Mouse (Mus musculus) layer of hippocampus, postnatal 36 days (tissue): ENCODE data around the gene Taar2. TPM values are rescaled to one million over a fixed set of nuclear protein-coding genes. Genes with fewer than 3 reads are reported as not detected.

Experiments
- DNase-seq, 2 experiments: peaks; one replicate each; pipeline ENCODE4 v3.0.0; 2022
- total RNA-seq, 2 experiments: library from RNA; stranded (reverse); gene quantifications; 2 replicates each; pipeline ENCODE4 v1.2.3; 2021

The Taar2 gene
- not detected for total RNA-seq

- DNase-seq, result no peak
Measured at GRCm38 (mm10) chr10:23938312-23938711, at the start of gene Taar2. Gene Taar2 (plus strand): TSS chr10:23938572.

- no peak for DNase-seq
Measured at GRCm38 (mm10) chr10:23892987-23893386, 45.4 kb upstream of the Taar2 start.

- DNase-seq, result no peak
Measured at GRCm38 (mm10) chr10:23894601-23895349, 43.6 kb upstream of the Taar2 start, which contains the start of gene Vnn1. Gene Vnn1 (plus strand): TSS chr10:23894688.

GRCm38 (mm10) chr10:23895376-23895775 is 43.0 kb upstream of the Taar2 start:
- DNase-seq, result no peak

GRCm38 (mm10) chr10:23901119-23901518 is 37.3 kb upstream of the Taar2 start:
- DNase-seq, result no peak

GRCm38 (mm10) chr10:23905661-23906060 is 32.7 kb upstream of the Taar2 start:
- DNase-seq, result no peak

- no peak for DNase-seq
Measured at GRCm38 (mm10) chr10:23920056-23920455, 18.3 kb upstream of the Taar2 start, which contains the start of gene Taar1. Gene Taar1 (plus strand): TSS chr10:23920356.

GRCm38 (mm10) chr10:23922468-23922867 is 15.9 kb upstream of the Taar2 start:
- no peak for DNase-seq

- DNase-seq, result no peak
Measured at GRCm38 (mm10) chr10:23923941-23924340, 14.4 kb upstream of the Taar2 start.

- no peak for DNase-seq
Measured at GRCm38 (mm10) chr10:23937613-23938012, 759 bp upstream of the Taar2 start.

GRCm38 (mm10) chr10:23942465-23942864 is 4.1 kb downstream of the Taar2 start:
- DNase-seq, result no peak

- DNase-seq, result no peak
Measured at GRCm38 (mm10) chr10:23948026-23948425, 9.7 kb downstream of the Taar2 start.

- DNase-seq, result no peak
Measured at GRCm38 (mm10) chr10:23949508-23950005, 11.2 kb downstream of the Taar2 start, which contains the start of gene Taar3. Gene Taar3 (plus strand): TSS chr10:23949558.

- DNase-seq, result no peak
Measured at GRCm38 (mm10) chr10:23951714-23952113, 13.3 kb downstream of the Taar2 start.

GRCm38 (mm10) chr10:23959071-23959470 is 20.7 kb downstream of the Taar2 start:
- DNase-seq, result no peak

GRCm38 (mm10) chr10:23960444-23960915 is 22.1 kb downstream of the Taar2 start, which contains the start of gene Taar4:
Gene Taar4 (plus strand): TSS chr10:23960494.
- DNase-seq, result no peak

GRCm38 (mm10) chr10:23963444-23963843 is 25.1 kb downstream of the Taar2 start:
- no peak for DNase-seq

GRCm38 (mm10) chr10:23964921-23965610 is 26.7 kb downstream of the Taar2 start:
- no peak for DNase-seq

GRCm38 (mm10) chr10:23970656-23971165 is 32.3 kb downstream of the Taar2 start, which contains the start of gene Taar5:
Gene Taar5 (plus strand): TSS chr10:23970706.
- DNase-seq, result no peak

GRCm38 (mm10) chr10:23971256-23971655 is 32.9 kb downstream of the Taar2 start:
- no peak for DNase-seq

GRCm38 (mm10) chr10:23977958-23978357 is 39.6 kb downstream of the Taar2 start:
- no peak for DNase-seq

- DNase-seq, result peak; percentile 64 to 67
Measured at GRCm38 (mm10) chr10:23978901-23979705, 40.7 kb downstream of the Taar2 start.
